Mouse (Mus musculus) small intestine, adult 10 weeks (tissue): Measurements from ENCODE around the gene Olfr1134. TPM values are rescaled to one million over a fixed set of nuclear protein-coding genes. Genes with fewer than 3 reads are reported as not detected.

ENCODE experiments used
- polyA plus RNA-seq: library from polyadenylated mRNA; stranded (reverse); fragments of 350-450 nt; fragmentation: Illumina TruSeq; extraction: RNeasy Lipid Tissue Mini Kit (QIAGEN cat#74804); gene quantifications from one replicate; pipeline ENCODE4 v1.2.3, GENCODE M21; 2014; ENCODE audit warnings: low replicate concordance

Olfr1134 gene
- polyA plus RNA-seq: not detected

GRCm38 (mm10) chr2:87658360-87658759 lies at the start of gene Olfr1134:
Gene Olfr1134, minus strand, starts transcription at chr2:87658460.

DNA sequence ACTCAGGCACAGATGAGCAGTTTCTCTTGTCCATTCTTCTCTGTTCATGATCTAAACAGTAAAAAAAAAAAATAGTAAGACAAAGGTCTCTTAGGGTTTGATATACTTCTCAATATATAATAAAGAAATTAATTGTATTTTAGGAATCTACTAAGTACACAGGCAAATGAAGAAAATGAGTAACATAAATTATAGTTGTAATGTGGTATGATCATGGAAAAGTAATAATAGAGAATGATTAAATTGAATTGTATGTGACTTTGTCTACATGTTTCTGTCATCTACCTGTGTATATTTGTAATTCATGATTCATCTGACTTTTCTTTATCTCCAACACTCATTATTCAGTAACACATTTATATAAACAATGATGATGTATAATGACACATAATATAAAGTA lies 35.6 kb upstream of the Olfr1134 start, which contains the start of gene Olfr1136:
TSS of gene Olfr1136 (minus strand) at position 101 of the 400 bp plus-strand sequence.

GRCm38 (mm10) chr2:87673564-87673963 lies 15.3 kb upstream of the Olfr1134 start, which contains the start of gene Olfr1135:
Gene Olfr1135, minus strand, starts transcription at chr2:87673664.

DNA sequence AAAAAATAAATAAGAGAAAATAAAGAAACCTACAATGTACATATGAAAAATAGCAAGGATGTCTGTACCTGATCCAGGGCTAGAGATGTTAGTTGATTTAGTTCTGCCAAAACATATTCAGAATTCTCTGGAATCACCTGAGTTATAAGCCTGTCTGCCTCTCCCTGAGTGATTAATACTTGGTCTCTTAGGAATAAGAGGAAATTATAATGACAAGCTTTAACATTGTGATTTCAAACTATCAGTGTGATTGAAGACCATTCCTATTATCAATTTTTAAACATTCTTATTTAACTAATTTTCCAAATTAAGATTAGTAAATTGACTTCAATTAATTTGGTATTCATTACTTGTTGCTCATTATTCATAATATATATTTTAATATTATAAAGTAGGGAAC lies 11.0 kb downstream of the Olfr1134 start, which contains the start of gene Olfr1133:
TSS of gene Olfr1133 (minus strand) at position 101 of the 400 bp plus-strand sequence.

GRCm38 (mm10) chr2:87637435-87637834 lies 20.8 kb downstream of the Olfr1134 start, which contains the start of gene Olfr1132:
Gene Olfr1132, minus strand, starts transcription at chr2:87637535.

GRCm38 (mm10) chr2:87626804-87627203 lies 31.5 kb downstream of the Olfr1134 start, which contains the start of gene Olfr1131:
Gene Olfr1131, plus strand, starts transcription at chr2:87627104.

GRCm38 (mm10) chr2:87605912-87606311 lies 52.3 kb downstream of the Olfr1134 start, which contains the start of gene Olfr1130:
Gene Olfr1130, plus strand, starts transcription at chr2:87606212.

Other genes starting within 250 kb of the Olfr1134 start
- not detected for gene Olfr1123, start 241.8 kb downstream of the Olfr1134 start, polyA plus RNA-seq
- not detected for gene Olfr1124, start 228.2 kb downstream of the Olfr1134 start, polyA plus RNA-seq
- not detected for gene Olfr1126, start 204.5 kb downstream of the Olfr1134 start, polyA plus RNA-seq
- gene Pramel7, start 161.4 kb downstream of the Olfr1134 start, polyA plus RNA-seq: not detected
- not detected for gene Pramel6, start 151.9 kb downstream of the Olfr1134 start, polyA plus RNA-seq
- gene Olfr153, start 126.7 kb downstream of the Olfr1134 start, polyA plus RNA-seq: not detected
- gene Olfr1128, start 112.9 kb downstream of the Olfr1134 start, polyA plus RNA-seq: not detected
- not detected for gene Olfr1129, start 84.6 kb downstream of the Olfr1134 start, polyA plus RNA-seq
- gene Olfr1130, start 52.2 kb downstream of the Olfr1134 start, polyA plus RNA-seq: not detected
- not detected for gene Olfr1131, start 31.4 kb downstream of the Olfr1134 start, polyA plus RNA-seq
- gene Olfr1132, start 20.9 kb downstream of the Olfr1134 start, polyA plus RNA-seq: not detected
- not detected for gene Olfr1133, start 11.1 kb downstream of the Olfr1134 start, polyA plus RNA-seq
- not detected for gene Olfr1135, start 15.2 kb upstream of the Olfr1134 start, polyA plus RNA-seq
- not detected for gene Olfr1136, start 35.5 kb upstream of the Olfr1134 start, polyA plus RNA-seq
- gene Olfr1137, start 54.7 kb upstream of the Olfr1134 start, polyA plus RNA-seq: not detected
- not detected for gene Olfr1138, start 81.5 kb upstream of the Olfr1134 start, polyA plus RNA-seq
- gene Olfr1140, start 85.3 kb upstream of the Olfr1134 start, polyA plus RNA-seq: not detected
- not detected for gene Olfr1141, start 95.5 kb upstream of the Olfr1134 start, polyA plus RNA-seq
- gene Olfr152, start 121.0 kb upstream of the Olfr1134 start, polyA plus RNA-seq: not detected
- gene Olfr1143, start 142.1 kb upstream of the Olfr1134 start, polyA plus RNA-seq: not detected
- not detected for gene Olfr1145, start 151.4 kb upstream of the Olfr1134 start, polyA plus RNA-seq
- not detected for gene Olfr1148, start 172.1 kb upstream of the Olfr1134 start, polyA plus RNA-seq
- gene Olfr1150-ps1, start 185.5 kb upstream of the Olfr1134 start, polyA plus RNA-seq: not detected
- not detected for gene Olfr1151, start 197.4 kb upstream of the Olfr1134 start, polyA plus RNA-seq
- gene Olfr1152, start 208.0 kb upstream of the Olfr1134 start, polyA plus RNA-seq: not detected
- gene Olfr1153, start 236.5 kb upstream of the Olfr1134 start, polyA plus RNA-seq: not detected
- gene Olfr1154, start 246.7 kb upstream of the Olfr1134 start, polyA plus RNA-seq: not detected